Mouse (Mus musculus) 3T3-L1 (cell line): Measurements from ENCODE around the gene Tlr12.
A peak's percentile ranks its signal among the peaks of the same experiment; 100 is the strongest.
"Not testable (repeated sequence)": the region's sequence is repeated elsewhere in the genome, so short reads cannot be mapped to it uniquely, and the experiment has no call there.

ENCODE experiments used
- DNase-seq: peaks from one replicate; pipeline ENCODE4 v3.0.0-alpha.2; 2015; ENCODE audit warnings: low read depth, low spot score

Gene Tlr12

GRCm38 (mm10) chr4:128618246-128618911, at the start of gene Tlr12:
Gene Tlr12, minus strand, starts transcription at chr4:128618619.
- DNase-seq = no peak

- not testable (repeated sequence) for DNase-seq
Measured at GRCm38 (mm10) chr4:128667195-128667594, 48.8 kb upstream of the Tlr12 start.

- DNase-seq = not testable (repeated sequence)
Measured at GRCm38 (mm10) chr4:128666362-128666761, 47.9 kb upstream of the Tlr12 start.

GRCm38 (mm10) chr4:128664002-128664401, 45.6 kb upstream of the Tlr12 start:
- no peak for DNase-seq

- no peak for DNase-seq
Measured at GRCm38 (mm10) chr4:128661063-128661462, 42.6 kb upstream of the Tlr12 start.

- DNase-seq = no peak
Measured at GRCm38 (mm10) chr4:128660196-128660595, 41.8 kb upstream of the Tlr12 start.

- no peak for DNase-seq
Measured at GRCm38 (mm10) chr4:128655446-128655845, 37.0 kb upstream of the Tlr12 start.

GRCm38 (mm10) chr4:128654505-128655381, 36.3 kb upstream of the Tlr12 start, which contains the start of gene Phc2:
Gene Phc2, plus strand, starts transcription at chr4:128654702.
- no peak for DNase-seq

- peak; percentile 6 for DNase-seq
Measured at GRCm38 (mm10) chr4:128652584-128653298, 34.3 kb upstream of the Tlr12 start.

- DNase-seq = no peak
Measured at GRCm38 (mm10) chr4:128651530-128651929, 33.1 kb upstream of the Tlr12 start.

- DNase-seq = no peak
Measured at GRCm38 (mm10) chr4:128648567-128649255, 30.3 kb upstream of the Tlr12 start.

- no peak for DNase-seq
Measured at GRCm38 (mm10) chr4:128646762-128647161, 28.3 kb upstream of the Tlr12 start.

- no peak for DNase-seq
Measured at GRCm38 (mm10) chr4:128645896-128646295, 27.5 kb upstream of the Tlr12 start.

- DNase-seq = no peak
Measured at GRCm38 (mm10) chr4:128641766-128642717, 23.6 kb upstream of the Tlr12 start.

- DNase-seq = no peak
Measured at GRCm38 (mm10) chr4:128638265-128638923, 20.0 kb upstream of the Tlr12 start.

- no peak for DNase-seq
Measured at GRCm38 (mm10) chr4:128637250-128637649, 18.8 kb upstream of the Tlr12 start.

- no peak for DNase-seq
Measured at GRCm38 (mm10) chr4:128635894-128636585, 17.6 kb upstream of the Tlr12 start.

GRCm38 (mm10) chr4:128635451-128635850, 17.0 kb upstream of the Tlr12 start:
- no peak for DNase-seq

GRCm38 (mm10) chr4:128621109-128621508, 2.7 kb upstream of the Tlr12 start:
- no peak for DNase-seq
